Mouse (Mus musculus): ENCODE measurements around the gene Ccdc126. TPM values are rescaled to one million over a fixed set of nuclear protein-coding genes. Genes with fewer than 3 reads are reported as not detected.

Gene Ccdc126
- polyA plus RNA-seq (2014; fragmentation: Illumina TruSeq; extraction: RNeasy Lipid Tissue Mini Kit (QIAGEN cat#74804); ENCODE audit: insufficient read depth, low read depth, low replicate concordance) = 9.4 TPM

GRCm38 (mm10) chr6:49318966-49319594 lies at the start of gene Ccdc126:
Gene Ccdc126, plus strand, starts transcription at chr6:49319274.

GRCm38 (mm10) chr6:49367159-49368054 lies 48.3 kb downstream of the Ccdc126 start, which contains the start of gene Fam221a:
Gene Fam221a, plus strand, starts transcription at chr6:49367739.

Other genes with a start within 250 kb of the Ccdc126 start
- 18.8 TPM for gene Malsu1, start 245.5 kb upstream of the Ccdc126 start, polyA plus RNA-seq (2014; fragmentation: Illumina TruSeq; extraction: RNeasy Lipid Tissue Mini Kit (QIAGEN cat#74804); ENCODE audit: insufficient read depth, low read depth, low replicate concordance)
- gene Igf2bp3, start 104.3 kb upstream of the Ccdc126 start, polyA plus RNA-seq (2014; fragmentation: Illumina TruSeq; extraction: RNeasy Lipid Tissue Mini Kit (QIAGEN cat#74804); ENCODE audit: insufficient read depth, low read depth, low replicate concordance) = not detected
- gene Tra2a, start 55.2 kb upstream of the Ccdc126 start, polyA plus RNA-seq (2014; fragmentation: Illumina TruSeq; extraction: RNeasy Lipid Tissue Mini Kit (QIAGEN cat#74804); ENCODE audit: insufficient read depth, low read depth, low replicate concordance) = 77.4 TPM
- gene Fam221a, start 48.5 kb downstream of the Ccdc126 start, polyA plus RNA-seq (2014; fragmentation: Illumina TruSeq; extraction: RNeasy Lipid Tissue Mini Kit (QIAGEN cat#74804); ENCODE audit: insufficient read depth, low read depth, low replicate concordance) = 12.8 TPM
- gene Stk31, start 76.3 kb downstream of the Ccdc126 start, polyA plus RNA-seq (2014; fragmentation: Illumina TruSeq; extraction: RNeasy Lipid Tissue Mini Kit (QIAGEN cat#74804); ENCODE audit: insufficient read depth, low read depth, low replicate concordance) = not detected